Mouse (Mus musculus): Measurements from ENCODE around the gene Vmn1r66.
"Not testable (repeated sequence)": the region's sequence is repeated elsewhere in the genome, so short reads cannot be mapped to it uniquely, and the experiment has no call there.

The Vmn1r66 gene

DNA sequence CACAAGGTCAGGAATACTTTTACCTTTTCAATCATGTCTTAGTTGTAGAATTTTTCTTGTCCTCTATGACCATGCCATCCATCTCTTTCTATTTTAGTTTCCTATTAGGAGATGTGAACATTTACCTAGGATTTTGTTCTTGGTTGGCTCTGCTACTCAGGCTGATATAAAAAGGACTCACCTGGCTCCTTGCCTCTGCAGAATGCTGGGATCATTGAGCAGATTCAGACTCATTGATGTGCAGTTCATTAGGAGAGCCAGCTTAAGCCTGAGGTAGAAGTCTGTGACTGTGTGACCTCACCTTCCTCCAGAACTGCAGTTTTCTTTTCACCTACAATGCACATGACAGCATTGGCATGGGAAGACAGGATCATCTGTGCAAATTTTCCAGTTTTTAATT lies at the start of gene Vmn1r66:
Gene Vmn1r66 (minus strand): TSS at position 101 of the 400 bp plus-strand sequence.
- DNase-seq (ENCODE audit: low spot score in 2 of 2) = no peak

- DNase-seq (ENCODE audit: low spot score in 2 of 2) = not testable (repeated sequence)
Measured at GRCm38 (mm10) chr7:10325462-10325861, 47.7 kb upstream of the Vmn1r66 start.

DNA sequence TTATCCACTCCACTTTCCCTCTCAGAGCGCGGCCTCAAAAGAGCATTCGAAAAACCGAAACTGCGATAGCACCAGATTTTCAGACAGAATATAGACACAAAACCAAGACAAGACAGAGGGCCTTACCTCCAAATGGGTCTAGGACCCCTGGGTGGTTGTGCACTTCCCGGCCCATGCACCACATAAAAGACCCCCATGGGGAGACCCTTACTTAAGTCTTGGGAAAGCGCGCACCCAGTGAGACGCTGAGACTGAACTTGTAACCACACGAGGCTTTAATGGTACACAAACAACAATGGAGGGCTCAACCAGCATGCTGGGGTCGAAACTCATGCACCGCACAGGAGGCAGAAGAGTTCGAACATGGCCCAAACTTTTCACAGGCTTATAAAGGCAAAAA lies 25.7 kb downstream of the Vmn1r66 start:
- DNase-seq (ENCODE audit: low spot score in 2 of 2) = no peak

DNA sequence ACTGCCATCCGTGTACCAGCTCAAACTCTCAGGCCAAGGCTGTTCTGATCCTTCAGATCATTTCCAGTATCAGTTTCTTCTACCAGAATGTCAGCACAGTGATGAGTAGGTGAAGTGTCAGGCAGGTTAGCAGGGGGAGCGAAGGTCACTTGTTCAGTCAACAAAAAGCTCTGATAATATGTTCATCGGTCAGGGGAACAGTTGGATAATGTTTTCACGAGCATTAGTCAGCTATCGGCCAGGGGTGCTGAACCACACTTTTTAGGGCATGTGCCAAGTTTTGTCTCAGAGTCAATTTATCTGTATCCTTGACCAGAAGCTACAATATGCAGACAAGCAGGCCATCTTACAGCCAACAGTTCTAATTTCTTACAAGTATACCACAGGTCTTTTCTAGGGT lies 28.7 kb downstream of the Vmn1r66 start:
- DNase-seq (ENCODE audit: low spot score in 2 of 2) = no peak

Data from urinary bladder, postnatal 36 days (tissue).